Mouse (Mus musculus) T-cell, adult 2 months (primary cell): ENCODE data around the gene Gm4707.
"Not testable (repeated sequence)": the region's sequence is repeated elsewhere in the genome, so short reads cannot be mapped to it uniquely, and the experiment has no call there.

Experiments
- DNase-seq: peaks from one replicate; pipeline ENCODE4 v3.0.0; 2022; ENCODE audit warnings: low spot score

The Gm4707 gene

DNA sequence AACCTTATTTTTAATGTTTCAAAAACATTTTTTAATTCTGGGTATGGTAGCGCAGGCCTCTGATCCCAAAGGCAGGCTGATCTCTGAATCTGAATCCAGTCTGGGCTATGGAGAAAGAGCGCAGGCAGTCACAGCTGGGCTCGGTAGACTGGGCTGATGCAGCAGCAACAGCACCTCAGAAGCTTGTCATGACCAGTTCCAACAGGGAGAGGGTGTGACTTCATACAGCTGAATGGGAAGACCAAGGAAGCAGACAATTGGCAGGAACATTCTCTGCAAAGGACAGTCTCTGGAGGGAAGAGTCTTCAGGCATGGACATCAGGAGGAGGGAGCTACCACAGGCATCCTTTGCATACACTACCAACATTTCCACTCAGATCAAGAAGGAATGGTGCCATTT lies 15.6 kb downstream of the Gm4707 start:
- no peak for DNase-seq

- no peak for DNase-seq
These were observed 16.4 kb downstream of the Gm4707 start for GRCm38 (mm10) chr17:71443273-71443672.

GRCm38 (mm10) chr17:71422502-71422901 lies 37.2 kb downstream of the Gm4707 start:
- not testable (repeated sequence) for DNase-seq

- not testable (repeated sequence) for DNase-seq
These were observed 40.3 kb downstream of the Gm4707 start for GRCm38 (mm10) chr17:71419448-71419847.

DNA sequence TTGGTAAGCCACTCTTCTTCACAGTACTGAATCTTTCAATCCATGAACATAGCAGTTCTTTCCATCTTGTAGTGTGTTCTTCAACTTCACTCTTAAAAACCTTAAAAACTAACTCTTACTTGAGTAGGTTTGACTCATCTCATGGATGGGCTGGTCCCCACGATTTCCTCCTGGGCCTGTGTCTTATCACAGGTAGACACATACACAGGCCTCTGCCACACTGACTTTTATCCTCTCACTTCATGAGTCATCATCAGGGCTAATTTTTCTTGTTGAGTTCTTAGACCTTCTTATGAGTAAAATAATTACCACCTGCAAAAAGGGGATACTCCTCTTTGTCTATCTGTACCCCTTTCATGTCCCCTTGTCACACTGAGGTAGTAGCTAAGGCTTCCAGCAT lies 42.7 kb downstream of the Gm4707 start:
- no peak for DNase-seq
